Mouse (Mus musculus) effector memory CD4-positive, alpha-beta T cell, adult 7 months (primary cell): ENCODE measurements around the gene Fbxo45. TPM values are rescaled to one million over a fixed set of nuclear protein-coding genes. Genes with fewer than 3 reads are reported as not detected.

Source experiments
- polyA plus RNA-seq: library from polyadenylated mRNA; unstranded; fragments of 100-300 nt; shearing (Covaris generic); gene quantifications from one replicate; pipeline ENCODE4 v1.2.1, GENCODE M21; 2017

Fbxo45 gene
- polyA plus RNA-seq: 14.2 TPM

DNA sequence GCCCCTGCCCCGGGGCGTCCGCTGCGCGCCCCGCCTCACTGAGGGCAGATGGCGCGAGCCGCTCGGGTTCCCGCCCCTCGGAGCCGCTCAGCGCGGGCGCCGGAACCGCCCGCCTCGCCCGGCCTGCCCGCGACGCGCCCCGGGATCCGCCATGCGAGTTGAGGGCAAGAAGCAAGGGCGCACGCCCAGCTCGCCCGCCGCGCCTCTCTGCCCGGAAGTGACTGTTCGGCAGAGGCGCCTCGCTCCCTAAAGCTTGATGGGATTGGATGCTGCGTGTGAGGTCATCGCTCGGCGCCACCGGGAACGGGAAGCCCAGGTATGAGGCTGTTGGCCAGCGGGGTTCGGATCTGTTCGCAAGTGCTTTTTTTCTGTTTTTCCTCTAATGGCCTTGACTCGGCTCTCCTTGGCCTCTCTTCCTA lies at the start of gene Fbxo45, which contains the start of gene Wdr53:
Gene Fbxo45, minus strand, starts transcription at position 207 of the 419 bp plus-strand sequence.
Gene Wdr53, plus strand, starts transcription at position 276 of the 419 bp plus-strand sequence.

DNA sequence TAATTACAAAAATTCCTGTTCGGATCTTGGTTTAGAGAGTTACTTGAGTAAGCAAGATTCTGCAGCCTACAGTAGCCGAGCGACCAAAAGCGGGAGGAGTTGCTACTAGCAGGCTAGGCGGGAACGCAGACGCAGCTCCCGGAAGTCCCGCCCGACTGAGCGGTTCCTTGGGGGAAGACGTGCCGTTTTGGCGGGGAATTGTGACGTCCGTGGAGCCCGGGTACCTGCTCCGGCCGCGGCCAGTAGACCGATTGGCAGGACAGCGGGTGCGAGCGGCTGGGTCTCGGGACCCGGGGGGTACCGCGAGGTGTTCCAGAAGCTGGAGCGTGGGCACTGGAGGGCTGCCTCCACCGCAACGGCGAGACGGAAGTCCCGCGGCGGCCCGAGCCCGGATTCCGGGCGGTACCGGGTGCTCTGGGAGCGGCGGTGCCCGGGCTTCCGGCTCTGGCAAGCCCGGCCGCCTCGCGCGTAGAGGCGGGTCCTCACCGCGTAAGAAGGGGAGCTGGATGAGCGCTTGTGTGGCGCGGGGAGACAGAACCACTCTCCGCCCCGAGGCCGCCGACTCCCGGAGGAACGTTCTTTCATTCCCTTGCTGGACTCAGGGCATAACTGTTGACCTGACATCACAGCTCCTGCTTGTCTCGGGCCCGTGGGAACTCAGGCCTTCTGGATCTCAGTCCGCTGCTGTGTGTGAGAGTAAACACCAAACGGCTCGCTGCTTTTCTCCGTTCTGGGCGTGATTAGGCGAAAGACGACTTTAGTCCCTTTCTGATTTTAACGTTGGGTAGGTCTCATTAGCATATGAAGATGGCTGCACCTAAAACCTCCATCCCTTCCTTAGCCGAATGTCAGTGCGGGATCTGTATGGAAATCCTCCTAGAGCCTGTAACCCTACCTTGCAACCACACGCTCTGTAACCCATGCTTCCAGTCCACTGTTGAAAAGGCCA lies 30.6 kb upstream of the Fbxo45 start, which contains the start of gene Rnf168:
Gene Rnf168, plus strand, starts transcription at position 152 of the 949 bp plus-strand sequence.

DNA sequence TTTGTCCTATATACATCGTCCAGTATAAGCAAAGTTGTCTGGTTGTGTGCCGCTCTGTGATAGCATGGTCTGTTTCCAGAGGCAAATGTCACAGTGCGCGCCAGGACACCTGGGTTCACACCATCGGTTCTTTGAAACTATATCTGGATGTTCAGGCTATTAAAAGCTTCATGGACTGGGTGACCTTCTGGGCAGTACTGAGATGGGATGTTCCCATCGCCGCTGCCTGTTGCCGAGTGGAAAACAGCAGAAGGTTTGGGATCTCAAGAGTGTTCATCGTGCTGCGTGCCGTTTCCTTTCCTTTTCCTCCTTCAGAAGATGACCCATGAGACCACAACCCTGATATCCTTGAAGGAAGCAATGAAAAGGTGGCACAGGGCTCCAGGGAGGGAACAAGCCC lies 24.3 kb upstream of the Fbxo45 start, which contains the start of gene Smco1:
Gene Smco1, plus strand, starts transcription at position 178 of the 400 bp plus-strand sequence.

Other genes with a start within 250 kb of the Fbxo45 start
- gene Senp5, start 243.9 kb downstream of the Fbxo45 start, polyA plus RNA-seq: 18.0 TPM
- gene Pak2, start 167.8 kb downstream of the Fbxo45 start, polyA plus RNA-seq: 116 TPM
- gene Pigx, start 147.4 kb downstream of the Fbxo45 start, polyA plus RNA-seq: 72.8 TPM
- 7.4 TPM for gene Cep19, start 147.4 kb downstream of the Fbxo45 start, polyA plus RNA-seq
- 46.6 TPM for gene Nrros, start 81.6 kb downstream of the Fbxo45 start, polyA plus RNA-seq
- not detected for gene Bex6, start 67.3 kb downstream of the Fbxo45 start, polyA plus RNA-seq
- gene Wdr53, start 69 bp upstream of the Fbxo45 start, polyA plus RNA-seq: 11.0 TPM
- gene Smco1, start 24.3 kb upstream of the Fbxo45 start, polyA plus RNA-seq: 0.27 TPM
- gene Rnf168, start 30.3 kb upstream of the Fbxo45 start, polyA plus RNA-seq: 20.4 TPM
- gene Ubxn7, start 85.1 kb upstream of the Fbxo45 start, polyA plus RNA-seq: 40.4 TPM
- gene Tm4sf19, start 153.3 kb upstream of the Fbxo45 start, polyA plus RNA-seq: not detected
- gene Tctex1d2, start 172.5 kb upstream of the Fbxo45 start, polyA plus RNA-seq: 3.0 TPM
- 10.9 TPM for gene Pcyt1a, start 183.8 kb upstream of the Fbxo45 start, polyA plus RNA-seq
- gene Slc51a, start 240.7 kb upstream of the Fbxo45 start, polyA plus RNA-seq: not detected
- gene Zdhhc19, start 249.1 kb upstream of the Fbxo45 start, polyA plus RNA-seq: not detected